Mouse (Mus musculus) intestine, postnatal 0 days (tissue): ENCODE measurements around the gene Exoc3l2. TPM values are rescaled to one million over a fixed set of nuclear protein-coding genes. Genes with fewer than 3 reads are reported as not detected.

ENCODE experiments used
- ATAC-seq: fragments of 200-750 bp; cut with Nextera tagmentation; 2 replicates; pipeline ENCODE4 v1.8.0; 2017; ENCODE audit warnings: mild to moderate bottlenecking, moderate TSS enrichment, moderate library complexity
- H3K27ac ChIP-seq: fragments of 300-500 bp; sonication (generic); 2 replicates; pipeline ENCODE4 v1.5.1; 2014; ENCODE audit warnings: mild to moderate bottlenecking, low read depth, low read length, moderate library complexity
- H3K27me3 ChIP-seq: fragments of 300-500 bp; sonication (generic); replicated peaks from 2 replicates; pipeline ENCODE4 v1.6.1; 2014; ENCODE audit warnings: low read length, mixed read lengths; ENCODE audit not compliant: control insufficient read depth, insufficient read depth
- H3K36me3 ChIP-seq: fragments of 300-500 bp; sonication (generic); 2 replicates; pipeline ENCODE4 v1.6.1; 2014; ENCODE audit warnings: mild to moderate bottlenecking, moderate library complexity; ENCODE audit not compliant: control insufficient read depth, insufficient read depth
- H3K4me1 ChIP-seq: fragments of 300-500 bp; sonication (generic); replicated peaks from 2 replicates; pipeline ENCODE4 v1.6.1; 2014; ENCODE audit warnings: antibody characterized with exemption, low read length, mixed read lengths; ENCODE audit not compliant: control insufficient read depth, insufficient read depth
- H3K4me2 ChIP-seq: fragments of 300-500 bp; sonication (generic); replicated peaks from 2 replicates; pipeline ENCODE4 v1.6.1; 2014; ENCODE audit warnings: low read depth, mild to moderate bottlenecking, moderate library complexity
- H3K4me3 ChIP-seq: fragments of 300-500 bp; sonication (generic); 2 replicates; pipeline ENCODE4 v1.5.1; 2014; ENCODE audit warnings: low read depth, low read length
- H3K9ac ChIP-seq: fragments of 300-500 bp; sonication (generic); 2 replicates; pipeline ENCODE4 v1.6.1; 2014; ENCODE audit warnings: mild to moderate bottlenecking, low read depth, low read length
- H3K9me3 ChIP-seq: fragments of 300-500 bp; sonication (generic); 2 replicates; pipeline ENCODE4 v1.6.1; 2016; ENCODE audit warnings: mixed run types; ENCODE audit not compliant: control insufficient read depth
- CTCF ChIP-seq: sonication (generic); IDR thresholded peaks from 2 replicates; pipeline ENCODE4 v1.5.1; 2016; ENCODE audit warnings: low read depth, mild to moderate bottlenecking, control low read depth, antibody characterized with exemption, moderate library complexity
- WGBS: fragments of 180-500 bp; shearing (Covaris S2); extraction: QIAGEN DNeasy Blood & Tissue Kit; methylation state at CpG from one replicate; pipeline ENCODE4 v1.1.7; 2014; 5-methylcytosine and 5-hydroxymethylcytosine counted together
- polyA plus RNA-seq: library from polyadenylated mRNA; unstranded; fragments of >200 nt; fragmentation: Nextera tagmentation; extraction: Ambion mirVana; gene quantifications from 2 replicates; pipeline ENCODE4 v1.2.1, GENCODE M21; 2015

The Exoc3l2 gene
- polyA plus RNA-seq, 1 experiment from 2014 or later: 1.1 TPM

GRCm38 (mm10) chr7:19464367-19465307 lies 1.5 kb downstream of the Exoc3l2 start:
- Histone ChIP-seq H3K9ac (no peak overlapping the region), H3K27me3 (peaks cover 24% of the 10 kb centered on the region), H3K4me1 (no peaks in the 10 kb centered on the region), H3K9me3 (no peaks in the 10 kb centered on the region), H3K4me2 (peak overlapping the region; percentile 38), H3K36me3 (no peaks in the 10 kb centered on the region), H3K4me3 (no peak overlapping the region), H3K27ac (no peak overlapping the region)
- TF ChIP-seq CTCF: no peak
- WGBS: 20% methylated on average over 22 of the region's 22 CpGs
- no peak for ATAC-seq

- WGBS: 61% methylated on average over 5 of the region's 5 CpGs
- Histone ChIP-seq H3K4me3 (no peak overlapping the region), H3K9ac (no peak overlapping the region), H3K4me2 (no peak overlapping the region), H3K4me1 (no peaks in the 10 kb centered on the region), H3K27ac (no peak overlapping the region), H3K27me3 (peaks cover 39% of the 10 kb centered on the region), H3K36me3 (no peaks in the 10 kb centered on the region), H3K9me3 (no peaks in the 10 kb centered on the region)
- no peak for TF ChIP-seq CTCF
- no peak for ATAC-seq
Measured at GRCm38 (mm10) chr7:19466602-19467145, 3.5 kb downstream of the Exoc3l2 start.

DNA sequence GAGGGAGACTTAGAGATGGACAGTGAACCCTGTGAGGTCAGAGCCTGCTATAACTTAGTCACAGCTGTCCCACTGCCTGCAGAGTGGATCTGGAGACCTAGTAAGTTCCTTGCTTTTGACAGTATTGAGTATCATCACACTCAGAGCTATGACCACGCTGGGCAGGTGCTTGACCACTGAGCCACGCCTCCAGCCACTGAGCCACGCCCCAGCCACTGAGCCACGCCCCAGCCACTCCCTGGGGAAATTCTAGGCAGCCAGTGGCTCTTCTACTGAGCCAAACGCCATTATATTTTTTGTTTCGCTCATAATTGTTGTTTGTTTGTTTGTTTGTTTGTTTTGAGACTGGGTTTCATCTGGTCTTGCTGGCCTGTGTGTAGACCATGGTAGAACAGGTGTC lies 4.5 kb downstream of the Exoc3l2 start:
- Histone ChIP-seq H3K4me3 (no peak overlapping the region), H3K9ac (no peak overlapping the region), H3K4me2 (no peak overlapping the region), H3K9me3 (no peaks in the 10 kb centered on the region), H3K4me1 (no peaks in the 10 kb centered on the region), H3K36me3 (no peaks in the 10 kb centered on the region), H3K27me3 (peaks cover 47% of the 10 kb centered on the region), H3K27ac (no peak overlapping the region)
- WGBS: 27% methylated on average over 6 of the region's 6 CpGs
- no peak for TF ChIP-seq CTCF
- ATAC-seq: no peak

DNA sequence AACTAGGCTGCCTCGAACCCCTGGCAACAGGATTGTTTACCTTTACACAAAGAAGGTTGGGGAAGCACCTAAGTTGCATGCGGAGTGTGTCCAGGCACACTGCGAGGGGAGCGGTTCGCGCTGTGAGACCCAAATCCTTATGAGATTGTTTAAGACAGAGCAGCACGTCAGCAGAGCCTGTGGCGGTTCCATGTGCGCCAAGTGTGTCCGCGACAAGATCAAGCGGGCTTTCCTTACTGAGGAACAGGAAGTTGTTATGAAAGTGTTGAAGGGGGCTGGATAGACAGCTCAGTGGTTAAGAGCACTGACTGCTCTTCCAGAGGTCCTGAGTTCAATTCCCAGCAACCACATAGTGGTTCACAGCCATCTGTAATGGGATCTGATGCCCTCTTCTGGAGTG lies 5.1 kb downstream of the Exoc3l2 start:
- Histone ChIP-seq H3K4me1 (no peaks in the 10 kb centered on the region), H3K36me3 (no peaks in the 10 kb centered on the region), H3K27ac (no peak overlapping the region), H3K4me2 (no peak overlapping the region), H3K4me3 (no peak overlapping the region), H3K9ac (no peak overlapping the region), H3K9me3 (no peaks in the 10 kb centered on the region), H3K27me3 (peaks cover 53% of the 10 kb centered on the region)
- 63% methylated on average over 12 of the region's 12 CpGs for WGBS
- no peak for ATAC-seq
- no peak for TF ChIP-seq CTCF

DNA sequence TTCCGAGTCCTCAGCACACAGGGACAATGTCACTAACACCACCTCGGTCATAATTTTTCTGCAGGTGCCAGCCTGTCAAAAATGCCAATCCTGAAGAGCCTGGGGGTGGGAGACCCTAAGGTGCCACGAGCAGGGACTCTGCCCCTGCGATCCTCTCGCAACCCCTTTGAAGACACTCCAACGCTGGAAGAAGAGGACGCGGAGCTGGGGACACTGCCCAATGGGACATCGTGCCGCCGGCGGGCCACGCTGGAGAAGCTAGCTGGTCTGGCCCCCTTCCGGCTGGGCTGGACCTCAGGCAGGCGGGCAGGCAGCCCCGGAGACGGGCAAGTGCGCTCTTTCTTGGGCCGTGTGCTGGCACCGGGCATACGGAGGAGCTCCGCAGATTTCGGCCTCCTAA lies 6.3 kb downstream of the Exoc3l2 start:
- H3K4me2 ChIP-seq: no peak overlapping the region
- H3K27me3 ChIP-seq: peaks cover 63% of the 10 kb centered on the region
- H3K36me3 ChIP-seq: no peaks in the 10 kb centered on the region
- TF ChIP-seq CTCF: no peak
- no peak overlapping the region for H3K9ac ChIP-seq
- 31% methylated on average over 23 of the region's 23 CpGs for WGBS
- no peak overlapping the region for H3K4me3 ChIP-seq
- no peaks in the 10 kb centered on the region for H3K9me3 ChIP-seq
- ATAC-seq: no peak
- H3K27ac ChIP-seq: no peak overlapping the region
- H3K4me1 ChIP-seq: no peaks in the 10 kb centered on the region

DNA sequence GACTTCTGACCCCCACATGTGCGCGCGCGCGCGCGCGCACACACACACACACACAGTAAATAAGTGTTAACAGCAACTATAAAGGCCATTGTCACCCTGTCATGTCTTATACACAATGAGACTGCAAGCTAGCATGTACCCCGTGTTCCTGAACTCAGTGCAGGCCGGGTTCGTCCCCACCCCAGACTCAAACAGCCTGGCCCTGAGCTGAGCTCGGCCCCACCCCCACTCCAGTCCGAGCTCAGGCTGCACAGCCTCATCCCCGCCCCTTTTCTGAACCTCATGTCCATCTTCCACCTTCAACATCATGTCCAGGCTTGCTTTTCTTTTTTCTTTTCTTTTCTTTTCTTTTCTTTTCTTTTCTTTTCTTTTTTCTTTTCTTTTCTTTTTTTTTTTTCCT lies 7.2 kb downstream of the Exoc3l2 start:
- ATAC-seq: no peak
- Histone ChIP-seq H3K9ac (no peak overlapping the region), H3K4me2 (peak overlapping the region; percentile 13; the same call in 1 of the 2 replicates), H3K36me3 (no peaks in the 10 kb centered on the region), H3K27ac (no peak overlapping the region), H3K4me3 (no peak overlapping the region), H3K4me1 (no peaks in the 10 kb centered on the region), H3K27me3 (peaks cover 72% of the 10 kb centered on the region), H3K9me3 (no peaks in the 10 kb centered on the region; the same call in 1 of the 2 replicates)
- 12% methylated on average over 14 of the region's 14 CpGs for WGBS
- no peak for TF ChIP-seq CTCF
